Mouse (Mus musculus) neural tube, embryonic 10.5 days (tissue): ENCODE measurements around the gene Mrtfb.

Experiments
- DNase-seq: peaks from one replicate; pipeline ENCODE4 v3.0.0-alpha.2; 2017; ENCODE audit warnings: low spot score; ENCODE audit errors: extremely low spot score

The Mrtfb gene

GRCm38 (mm10) chr16:13437037-13437769 lies 180.9 kb downstream of the Mrtfb start:
- DNase-seq: peak; percentile 98

DNA sequence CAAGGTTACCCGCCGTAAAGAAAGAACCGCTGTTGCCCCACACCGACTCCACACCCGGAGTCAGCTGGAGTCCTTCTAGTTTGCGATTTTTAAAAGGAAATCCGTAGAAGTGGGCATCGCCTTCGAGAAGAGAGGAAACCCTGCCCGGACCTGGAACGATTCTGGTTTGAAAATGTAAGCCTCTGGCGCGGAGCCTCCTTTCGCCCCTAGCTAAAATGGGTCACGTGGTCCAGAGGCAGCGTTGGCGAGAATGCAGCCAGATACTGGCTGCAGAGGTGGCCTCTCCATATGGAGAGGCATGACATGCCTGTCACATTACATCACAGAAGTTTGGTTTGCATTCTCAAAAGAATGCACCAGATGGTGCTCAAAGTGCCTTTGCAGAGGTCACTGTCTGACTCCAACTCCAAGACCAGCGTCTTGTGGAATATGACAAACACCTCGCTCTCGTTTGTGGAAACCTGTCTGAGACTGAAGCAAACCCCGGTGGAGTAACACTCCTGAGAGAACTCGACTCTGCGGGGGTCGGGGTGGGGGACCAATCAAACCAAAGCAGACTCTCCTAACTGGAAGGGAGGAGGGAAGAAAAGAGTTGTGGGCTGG lies 181.6 kb downstream of the Mrtfb start:
- peak; percentile 70 for DNase-seq

GRCm38 (mm10) chr16:13440468-13440867 lies 184.2 kb downstream of the Mrtfb start:
- DNase-seq: peak; percentile 40

GRCm38 (mm10) chr16:13443764-13444163 lies 187.5 kb downstream of the Mrtfb start:
- DNase-seq: no peak

DNA sequence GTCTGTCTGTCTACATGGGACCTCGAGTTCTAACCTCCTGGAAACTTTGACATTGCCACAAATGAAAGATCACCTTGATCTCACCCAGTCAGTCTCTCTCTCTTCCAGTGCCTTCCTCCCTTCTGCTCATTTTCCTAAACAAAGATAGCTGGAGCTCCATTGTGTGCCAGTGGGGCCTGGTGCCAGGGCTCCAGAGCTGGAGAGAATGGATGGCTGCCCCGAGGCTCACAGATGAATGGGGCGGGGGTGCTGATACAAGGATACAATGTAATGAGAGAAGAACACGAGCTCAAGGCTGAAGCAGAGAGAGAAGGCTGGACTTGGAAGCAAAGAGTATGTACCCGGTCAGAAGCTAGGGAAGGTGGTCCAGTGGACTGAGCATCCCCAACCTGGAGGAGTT lies 189.2 kb downstream of the Mrtfb start:
- no peak for DNase-seq

- DNase-seq: peak; percentile 23
These were observed 190.2 kb downstream of the Mrtfb start for GRCm38 (mm10) chr16:13446488-13446887.

DNA sequence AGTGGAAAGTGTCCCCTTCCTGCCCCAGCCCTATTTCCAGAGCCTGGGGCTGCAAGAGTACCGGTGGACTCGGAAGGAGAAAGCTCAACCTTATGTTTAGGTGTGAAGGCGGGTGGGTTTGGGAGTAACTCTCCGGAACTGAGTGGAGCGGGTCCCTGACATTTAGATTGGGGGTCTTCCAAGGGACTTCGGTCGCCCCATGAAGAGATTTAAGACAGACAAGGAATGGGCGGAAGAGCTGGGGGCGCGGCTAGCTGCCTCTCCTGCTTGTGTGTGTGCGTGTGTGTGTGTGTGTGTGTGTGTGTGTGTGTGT lies 190.6 kb downstream of the Mrtfb start:
- DNase-seq: peak; percentile 49

- peak; percentile 78 for DNase-seq
These were observed 191.2 kb downstream of the Mrtfb start for GRCm38 (mm10) chr16:13447284-13448050.

DNA sequence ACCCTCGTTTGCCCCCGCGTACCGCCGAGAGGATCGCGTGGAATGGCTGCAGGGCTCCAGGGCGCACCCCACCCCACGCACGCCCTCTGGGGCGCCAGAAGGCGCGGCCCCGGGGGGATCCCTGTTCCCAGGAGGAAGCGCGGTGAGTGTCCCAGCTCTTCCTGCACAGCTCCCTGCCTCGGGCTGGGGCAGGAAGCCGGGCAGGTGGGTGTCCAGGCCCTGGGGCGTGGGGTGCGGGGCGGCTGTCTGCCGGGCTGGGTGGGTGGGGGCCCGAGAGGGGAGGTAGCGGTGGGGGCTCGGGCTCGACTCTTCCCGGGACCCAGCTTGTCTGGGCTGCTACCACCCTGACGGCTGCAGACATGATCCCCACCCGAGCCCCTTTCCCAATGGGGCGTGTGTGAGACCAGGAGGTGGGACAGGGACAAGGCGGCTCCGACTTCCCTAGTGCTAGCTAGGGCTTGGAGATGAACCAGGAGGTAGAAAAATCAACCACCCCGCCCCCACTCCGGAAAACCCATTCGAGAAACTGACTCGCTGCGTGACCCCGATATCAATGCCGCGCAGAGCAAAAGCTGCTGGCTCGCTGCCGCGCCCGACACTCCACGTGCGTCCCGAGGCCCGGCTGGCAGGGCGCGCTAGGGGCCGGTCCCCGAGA lies 191.9 kb downstream of the Mrtfb start:
- DNase-seq: peak; percentile 54

- DNase-seq: no peak
These were observed 192.4 kb downstream of the Mrtfb start for GRCm38 (mm10) chr16:13448706-13449090.

GRCm38 (mm10) chr16:13449491-13449890 lies 193.2 kb downstream of the Mrtfb start:
- DNase-seq: peak; percentile 34

DNA sequence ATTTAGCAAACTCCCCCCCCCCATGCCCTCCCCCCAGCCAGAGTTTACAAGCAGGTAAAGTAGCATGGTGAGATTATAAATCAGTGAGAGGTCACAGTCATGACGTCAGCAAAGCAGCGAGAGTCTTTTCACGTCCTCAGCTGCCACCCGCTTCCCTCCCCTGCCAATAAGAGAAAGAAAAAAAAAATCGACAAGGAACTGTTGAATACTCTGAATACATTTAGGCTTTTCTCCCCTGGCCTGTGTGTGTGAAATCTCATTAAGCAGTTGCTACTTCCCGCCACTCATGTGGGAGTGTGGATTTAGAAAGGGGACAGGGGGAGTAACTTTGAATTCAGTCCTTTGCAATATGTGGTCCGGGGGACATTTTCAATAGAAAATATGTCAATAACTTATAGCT lies 194.6 kb downstream of the Mrtfb start:
- no peak for DNase-seq

GRCm38 (mm10) chr16:13451991-13452390 lies 195.7 kb downstream of the Mrtfb start:
- DNase-seq: no peak

DNA sequence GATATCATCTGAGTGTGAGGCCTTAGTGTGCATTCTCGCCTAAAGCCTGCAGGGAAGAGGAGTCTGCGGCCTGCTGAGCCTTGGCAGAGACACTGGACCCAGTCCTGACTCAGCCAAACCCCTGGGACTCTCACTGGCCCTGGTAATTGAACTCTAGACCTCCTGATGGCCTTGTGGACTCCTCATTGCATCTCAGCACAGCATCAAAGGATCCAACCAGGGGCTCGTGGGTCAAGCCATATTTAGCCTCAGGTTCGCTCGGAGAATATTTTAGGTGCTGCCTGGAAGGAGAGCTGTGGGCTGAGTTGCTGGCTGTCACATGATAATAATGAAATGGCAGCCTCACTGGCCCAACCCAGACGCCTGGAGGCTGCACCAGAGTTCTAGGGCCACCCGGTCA lies 196.4 kb downstream of the Mrtfb start:
- DNase-seq: no peak

DNA sequence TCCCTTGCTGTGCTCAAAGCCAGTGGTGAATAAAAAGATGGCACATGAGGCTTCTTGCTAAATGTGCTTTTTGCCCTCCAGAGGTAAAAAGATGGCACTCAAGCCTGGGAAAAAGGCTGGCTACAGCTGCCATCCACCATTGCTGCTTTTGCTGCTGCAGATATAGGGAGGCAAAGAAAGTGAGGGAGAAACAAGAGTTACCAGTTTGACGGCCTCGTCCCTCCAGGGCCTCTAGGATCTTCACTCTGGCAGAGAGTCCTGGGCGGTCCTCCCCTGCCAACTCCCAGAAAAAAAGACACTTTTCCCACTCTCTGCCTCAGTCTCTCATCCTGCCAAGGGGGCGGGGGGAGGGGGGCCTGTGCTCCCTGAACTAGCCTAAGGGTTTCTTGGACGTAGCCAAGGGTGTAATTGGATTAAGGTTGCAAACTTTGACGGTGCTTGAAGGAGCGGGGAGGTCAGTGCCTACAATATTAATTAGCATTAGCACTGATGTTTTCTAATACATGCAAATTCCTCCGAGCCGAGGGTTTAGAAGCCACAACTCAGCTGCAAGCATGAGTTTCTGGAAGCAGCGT lies 197.8 kb downstream of the Mrtfb start:
- no peak for DNase-seq

DNA sequence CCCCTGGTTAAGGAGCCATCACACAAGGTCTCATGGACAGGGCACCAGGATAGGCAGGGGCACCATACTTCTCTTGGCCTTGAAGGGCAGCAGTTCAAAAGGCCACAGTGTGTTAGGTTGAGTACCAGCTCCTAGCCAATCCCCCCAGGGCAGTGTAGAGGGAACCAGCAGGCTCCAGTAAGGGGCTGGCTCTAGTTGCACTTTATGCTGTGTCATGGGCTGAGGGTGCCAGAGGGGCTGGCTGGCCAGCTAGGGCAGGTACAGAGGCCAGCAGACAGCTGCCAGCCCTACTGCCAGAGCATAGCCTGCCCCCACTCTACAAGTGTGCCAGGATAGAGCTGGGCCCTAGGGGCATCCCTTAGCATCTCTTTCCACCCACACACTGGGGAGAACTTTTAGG lies 199.3 kb downstream of the Mrtfb start:
- no peak for DNase-seq

- DNase-seq: no peak
These were observed 202.3 kb downstream of the Mrtfb start for GRCm38 (mm10) chr16:13458556-13458955.

DNA sequence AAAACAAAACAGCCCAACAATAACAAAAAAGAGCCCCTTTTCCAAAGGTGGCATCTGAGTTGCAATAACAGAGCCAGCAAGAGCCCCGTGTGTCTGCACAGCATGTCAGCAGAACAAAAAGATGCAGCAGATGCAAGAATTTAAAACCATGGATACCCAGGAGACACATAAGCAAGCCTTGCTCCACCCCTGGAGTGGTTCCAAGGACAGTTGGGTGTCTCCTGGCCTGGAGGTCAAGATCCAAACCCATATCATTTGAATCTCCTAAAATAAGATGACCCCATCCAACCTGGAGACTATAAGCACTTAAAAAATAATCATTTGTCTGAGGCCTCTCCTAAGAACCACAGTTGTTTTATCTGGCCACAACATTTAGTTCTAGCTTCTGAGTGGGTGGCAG lies 203.8 kb downstream of the Mrtfb start:
- no peak for DNase-seq

DNA sequence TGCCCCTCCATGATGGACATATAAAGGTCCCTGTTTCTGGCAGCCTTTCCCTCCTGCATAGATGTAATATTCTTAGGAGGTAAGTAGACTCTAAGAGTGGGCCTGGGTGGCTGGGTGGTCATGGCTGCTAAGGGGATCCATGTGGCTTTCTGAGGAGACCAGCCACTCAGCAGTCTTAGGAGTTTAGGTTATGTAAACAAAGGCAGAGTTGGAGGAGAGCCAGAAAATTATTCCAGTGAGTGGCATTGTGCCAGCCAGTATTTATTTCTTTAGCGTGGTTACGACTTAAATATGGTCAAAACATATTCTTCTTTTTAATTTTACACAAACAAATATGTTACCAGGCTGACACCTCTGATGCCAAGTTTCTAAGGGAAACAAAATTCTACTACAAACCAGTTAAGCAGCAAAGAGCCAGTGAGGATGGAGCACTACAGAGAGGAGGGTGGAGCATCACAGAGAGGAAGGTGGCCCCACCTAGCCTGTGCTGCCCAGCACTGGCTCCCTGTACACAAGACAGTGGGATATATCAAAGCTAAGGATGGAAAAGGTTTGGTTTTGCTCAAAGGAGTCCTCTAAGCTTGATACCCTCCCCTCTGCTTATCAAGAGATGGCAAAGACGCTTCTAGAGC lies 204.6 kb downstream of the Mrtfb start:
- DNase-seq: no peak

- DNase-seq: no peak
These were observed 208.4 kb downstream of the Mrtfb start for GRCm38 (mm10) chr16:13464662-13465061.
